Mouse (Mus musculus): ENCODE results near the gene Tor1b. TPM values are rescaled to one million over a fixed set of nuclear protein-coding genes. Genes with fewer than 3 reads are reported as not detected.
"Not testable (repeated sequence)": the region's sequence is repeated elsewhere in the genome, so short reads cannot be mapped to it uniquely, and the experiment has no call there.

Tor1b gene
- polyA plus RNA-seq, 1 experiment from 2014 or later = 26.1 TPM

DNA sequence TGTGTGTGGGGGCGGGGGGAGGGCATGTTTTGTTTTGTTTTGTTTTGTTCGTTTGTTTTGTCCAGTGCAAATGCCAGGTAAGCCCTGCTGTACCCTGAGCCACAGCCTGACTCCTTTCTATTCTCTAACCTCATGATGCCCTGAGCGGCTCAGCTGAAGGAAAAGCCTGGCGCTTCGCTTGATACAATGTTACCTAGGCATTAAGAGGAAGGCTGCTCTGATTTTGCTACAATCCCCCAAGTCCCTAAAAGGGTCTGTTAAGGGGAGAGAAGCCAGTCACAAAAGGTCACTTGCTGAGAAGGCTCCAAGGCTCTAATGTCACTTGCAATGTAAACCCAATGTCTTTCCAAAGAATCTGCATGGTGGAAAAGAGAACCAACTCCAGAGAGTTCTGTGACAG is 37.4 kb upstream of the Tor1b start:
- H3K27me3 ChIP-seq (ENCODE audit: control insufficient read depth, insufficient read depth, low read length) = no peaks in the 10 kb centered on the region
- no peak overlapping the region for H3K9ac ChIP-seq (ENCODE audit: low read length)
- H3K4me2 ChIP-seq (ENCODE audit: low read length) = no peak overlapping the region
- no peaks in the 10 kb centered on the region for H3K9me3 ChIP-seq (ENCODE audit: control insufficient read depth, low read length)
- H3K4me1 ChIP-seq (ENCODE audit: control insufficient read depth in 2 of 2, insufficient read depth in 2 of 2, low read length in 2 of 2) = peaks cover 30 to 41% of the 10 kb centered on the region in 2 experiments
- no peak for ATAC-seq (ENCODE audit: insufficient number of reproducible peaks, insufficient read depth, low FRiP score, low read depth)
- H3K36me3 ChIP-seq (ENCODE audit: control insufficient read depth, insufficient read depth, low read length) = no peaks in the 10 kb centered on the region
- no peak overlapping the region for H3K27ac ChIP-seq (replicated peaks in 1 of 2; ENCODE audit: control insufficient read depth in 1 of 2, insufficient read depth in 1 of 2, low read depth in 2 of 2, low read length in 2 of 2)
- 83% methylated on average over 5 of the region's 5 CpGs for WGBS
- H3K4me3 ChIP-seq (ENCODE audit: control insufficient read depth in 1 of 2, insufficient read depth in 1 of 2, low read depth in 1 of 2, low read length in 2 of 2) = no peak overlapping the region

- not testable (repeated sequence) for H3K4me2 ChIP-seq (ENCODE audit: low read length); H3K9me3 ChIP-seq (ENCODE audit: control insufficient read depth, low read length); H3K27ac ChIP-seq (replicated peaks in 1 of 2; ENCODE audit: control insufficient read depth in 1 of 2, insufficient read depth in 1 of 2, low read depth in 2 of 2, low read length in 2 of 2); H3K36me3 ChIP-seq (ENCODE audit: control insufficient read depth, insufficient read depth, low read length); H3K9ac ChIP-seq (ENCODE audit: low read length); ATAC-seq (ENCODE audit: insufficient number of reproducible peaks, insufficient read depth, low FRiP score, low read depth); H3K4me3 ChIP-seq (ENCODE audit: control insufficient read depth in 1 of 2, insufficient read depth in 1 of 2, low read depth in 1 of 2, low read length in 2 of 2); H3K27me3 ChIP-seq (ENCODE audit: control insufficient read depth, insufficient read depth, low read length)
- WGBS = 77% methylated on average over 6 of the region's 6 CpGs
- peaks cover 30 to 41% of the 10 kb centered on the region in 2 experiments for H3K4me1 ChIP-seq (ENCODE audit: control insufficient read depth in 2 of 2, insufficient read depth in 2 of 2, low read length in 2 of 2)
Measured at GRCm38 (mm10) chr2:30915933-30916332, 36.8 kb upstream of the Tor1b start.

- H3K27ac ChIP-seq (replicated peaks in 1 of 2; ENCODE audit: control insufficient read depth in 1 of 2, insufficient read depth in 1 of 2, low read depth in 2 of 2, low read length in 2 of 2) = peak overlapping the region in 1 of 2 experiments; percentile 24; a peak in 1 of 4 replicates
- H3K27me3 ChIP-seq (ENCODE audit: control insufficient read depth, insufficient read depth, low read length) = no peaks in the 10 kb centered on the region
- no peaks in the 10 kb centered on the region for H3K9me3 ChIP-seq (ENCODE audit: control insufficient read depth, low read length)
- no peak overlapping the region for H3K4me3 ChIP-seq (ENCODE audit: control insufficient read depth in 1 of 2, insufficient read depth in 1 of 2, low read depth in 1 of 2, low read length in 2 of 2)
- H3K36me3 ChIP-seq (ENCODE audit: control insufficient read depth, insufficient read depth, low read length) = no peaks in the 10 kb centered on the region
- WGBS = 88% methylated on average over 7 of the region's 7 CpGs
- H3K4me2 ChIP-seq (ENCODE audit: low read length) = no peak overlapping the region
- ATAC-seq (ENCODE audit: insufficient number of reproducible peaks, insufficient read depth, low FRiP score, low read depth) = no peak
- H3K4me1 ChIP-seq (ENCODE audit: control insufficient read depth in 2 of 2, insufficient read depth in 2 of 2, low read length in 2 of 2) = peaks cover 22 to 32% of the 10 kb centered on the region in 2 experiments
- no peak overlapping the region for H3K9ac ChIP-seq (ENCODE audit: low read length)
Measured at GRCm38 (mm10) chr2:30917649-30918048, 35.1 kb upstream of the Tor1b start.

GRCm38 (mm10) chr2:30918126-30918525 is 34.6 kb upstream of the Tor1b start:
- Histone ChIP-seq H3K36me3 (ENCODE audit: control insufficient read depth, insufficient read depth, low read length) (no peaks in the 10 kb centered on the region), H3K4me2 (ENCODE audit: low read length) (no peak overlapping the region), H3K4me3 (ENCODE audit: control insufficient read depth in 1 of 2, insufficient read depth in 1 of 2, low read depth in 1 of 2, low read length in 2 of 2) (no peak overlapping the region), H3K9ac (ENCODE audit: low read length) (no peak overlapping the region), H3K27ac (replicated peaks in 1 of 2; ENCODE audit: control insufficient read depth in 1 of 2, insufficient read depth in 1 of 2, low read depth in 2 of 2, low read length in 2 of 2) (peak overlapping the region; percentile 17 to 24; a peak in 2 of 4 replicates), H3K27me3 (ENCODE audit: control insufficient read depth, insufficient read depth, low read length) (no peaks in the 10 kb centered on the region), H3K9me3 (ENCODE audit: control insufficient read depth, low read length) (no peaks in the 10 kb centered on the region), H3K4me1 (ENCODE audit: control insufficient read depth in 2 of 2, insufficient read depth in 2 of 2, low read length in 2 of 2) (peaks cover 19 to 27% of the 10 kb centered on the region in 2 experiments)
- 46% methylated on average over 6 of the region's 6 CpGs for WGBS
- ATAC-seq (ENCODE audit: insufficient number of reproducible peaks, insufficient read depth, low FRiP score, low read depth) = no peak

- H3K9me3 ChIP-seq (ENCODE audit: control insufficient read depth, low read length) = no peaks in the 10 kb centered on the region
- ATAC-seq (ENCODE audit: insufficient number of reproducible peaks, insufficient read depth, low FRiP score, low read depth) = peak; percentile 44; the same call in 1 of the 2 replicates
- peaks cover 19 to 26% of the 10 kb centered on the region in 2 experiments for H3K4me1 ChIP-seq (ENCODE audit: control insufficient read depth in 2 of 2, insufficient read depth in 2 of 2, low read length in 2 of 2)
- H3K27me3 ChIP-seq (ENCODE audit: control insufficient read depth, insufficient read depth, low read length) = no peaks in the 10 kb centered on the region
- no peaks in the 10 kb centered on the region for H3K36me3 ChIP-seq (ENCODE audit: control insufficient read depth, insufficient read depth, low read length)
- WGBS = 18% methylated on average over 8 of the region's 8 CpGs
- no peak overlapping the region for H3K9ac ChIP-seq (ENCODE audit: low read length)
- no peak overlapping the region for H3K4me2 ChIP-seq (ENCODE audit: low read length)
- H3K27ac ChIP-seq (replicated peaks in 1 of 2; ENCODE audit: control insufficient read depth in 1 of 2, insufficient read depth in 1 of 2, low read depth in 2 of 2, low read length in 2 of 2) = peak overlapping the region; percentile 4 to 49
- H3K4me3 ChIP-seq (ENCODE audit: control insufficient read depth in 1 of 2, insufficient read depth in 1 of 2, low read depth in 1 of 2, low read length in 2 of 2) = no peak overlapping the region
Measured at GRCm38 (mm10) chr2:30918780-30919329, 33.9 kb upstream of the Tor1b start.

- no peak overlapping the region for H3K27ac ChIP-seq (replicated peaks in 1 of 2; ENCODE audit: control insufficient read depth in 1 of 2, insufficient read depth in 1 of 2, low read depth in 2 of 2, low read length in 2 of 2)
- ATAC-seq (ENCODE audit: insufficient number of reproducible peaks, insufficient read depth, low FRiP score, low read depth) = no peak
- no peak overlapping the region for H3K9ac ChIP-seq (ENCODE audit: low read length)
- H3K36me3 ChIP-seq (ENCODE audit: control insufficient read depth, insufficient read depth, low read length) = no peaks in the 10 kb centered on the region
- H3K4me3 ChIP-seq (ENCODE audit: control insufficient read depth in 1 of 2, insufficient read depth in 1 of 2, low read depth in 1 of 2, low read length in 2 of 2) = no peak overlapping the region
- H3K9me3 ChIP-seq (ENCODE audit: control insufficient read depth, low read length) = no peaks in the 10 kb centered on the region
- H3K27me3 ChIP-seq (ENCODE audit: control insufficient read depth, insufficient read depth, low read length) = no peaks in the 10 kb centered on the region
- peaks cover 19 to 26% of the 10 kb centered on the region in 2 experiments for H3K4me1 ChIP-seq (ENCODE audit: control insufficient read depth in 2 of 2, insufficient read depth in 2 of 2, low read length in 2 of 2)
- 31% methylated on average over 7 of the region's 7 CpGs for WGBS
- H3K4me2 ChIP-seq (ENCODE audit: low read length) = no peak overlapping the region
Measured at GRCm38 (mm10) chr2:30920216-30920615, 32.5 kb upstream of the Tor1b start.

GRCm38 (mm10) chr2:30923099-30923498 is 29.7 kb upstream of the Tor1b start:
- no peak for ATAC-seq (ENCODE audit: insufficient number of reproducible peaks, insufficient read depth, low FRiP score, low read depth)
- Histone ChIP-seq H3K4me1 (ENCODE audit: control insufficient read depth in 2 of 2, insufficient read depth in 2 of 2, low read length in 2 of 2) (peaks cover 29 to 38% of the 10 kb centered on the region in 2 experiments), H3K9ac (ENCODE audit: low read length) (no peak overlapping the region), H3K4me2 (ENCODE audit: low read length) (no peak overlapping the region), H3K36me3 (ENCODE audit: control insufficient read depth, insufficient read depth, low read length) (no peaks in the 10 kb centered on the region), H3K27ac (replicated peaks in 1 of 2; ENCODE audit: control insufficient read depth in 1 of 2, insufficient read depth in 1 of 2, low read depth in 2 of 2, low read length in 2 of 2) (no peak overlapping the region), H3K9me3 (ENCODE audit: control insufficient read depth, low read length) (no peaks in the 10 kb centered on the region), H3K27me3 (ENCODE audit: control insufficient read depth, insufficient read depth, low read length) (no peaks in the 10 kb centered on the region), H3K4me3 (ENCODE audit: control insufficient read depth in 1 of 2, insufficient read depth in 1 of 2, low read depth in 1 of 2, low read length in 2 of 2) (no peak overlapping the region)
- 72% methylated on average over 3 of the region's 3 CpGs for WGBS

GRCm38 (mm10) chr2:30925181-30925580 is 27.6 kb upstream of the Tor1b start:
- 82% methylated on average over 4 of the region's 4 CpGs for WGBS
- ATAC-seq (ENCODE audit: insufficient number of reproducible peaks, insufficient read depth, low FRiP score, low read depth) = no peak

More at GRCm38 (mm10) chr2:30925181-30925580, 27.6 kb upstream of the Tor1b start:
- Histone ChIP-seq H3K4me2 (ENCODE audit: low read length) (no peak overlapping the region), H3K9me3 (ENCODE audit: control insufficient read depth, low read length) (no peaks in the 10 kb centered on the region), H3K27me3 (ENCODE audit: control insufficient read depth, insufficient read depth, low read length) (no peaks in the 10 kb centered on the region), H3K36me3 (ENCODE audit: control insufficient read depth, insufficient read depth, low read length) (no peaks in the 10 kb centered on the region), H3K9ac (ENCODE audit: low read length) (no peak overlapping the region), H3K27ac (replicated peaks in 1 of 2; ENCODE audit: control insufficient read depth in 1 of 2, insufficient read depth in 1 of 2, low read depth in 2 of 2, low read length in 2 of 2) (no peak overlapping the region), H3K4me3 (ENCODE audit: control insufficient read depth in 1 of 2, insufficient read depth in 1 of 2, low read depth in 1 of 2, low read length in 2 of 2) (no peak overlapping the region), H3K4me1 (ENCODE audit: control insufficient read depth in 2 of 2, insufficient read depth in 2 of 2, low read length in 2 of 2) (peaks cover 22% of the 10 kb centered on the region in 2 experiments)

All from heart, embryonic 14.5 days (tissue).